Mouse (Mus musculus) heart, embryonic 14.5 days (tissue): ENCODE measurements around the gene Maea. TPM values are rescaled to one million over a fixed set of nuclear protein-coding genes. Genes with fewer than 3 reads are reported as not detected.

ENCODE experiments used
- ATAC-seq: fragments of 200-750 bp; cut with Nextera tagmentation; 2 replicates; pipeline ENCODE4 v1.8.0; 2017; ENCODE audit warnings: low read depth, moderate TSS enrichment; ENCODE audit not compliant: insufficient number of reproducible peaks, insufficient read depth, low FRiP score
- H3K27ac ChIP-seq, 2 experiments: fragments of 200-500 bp in 1 of 2; fragments of 300-500 bp in 1 of 2; sonication (generic) in 1 of 2; replicated peaks in 1 of 2; 2 replicates each; pipeline ENCODE4 v1.5.1; 2012 to 2014; ENCODE audit warnings: low read depth in 2 of 2, low read length in 2 of 2, control low read depth in 1 of 2, mild to moderate bottlenecking in 1 of 2, mixed read lengths in 1 of 2; ENCODE audit not compliant: control insufficient read depth in 1 of 2, insufficient read depth in 1 of 2
- H3K27me3 ChIP-seq: fragments of 300-500 bp; sonication (generic); 2 replicates; pipeline ENCODE4 v1.6.1; 2014; ENCODE audit warnings: mild to moderate bottlenecking, low read length, control low read depth; ENCODE audit not compliant: control insufficient read depth, insufficient read depth
- H3K36me3 ChIP-seq: fragments of 300-500 bp; sonication (generic); 2 replicates; pipeline ENCODE4 v1.6.1; 2014; ENCODE audit warnings: mild to moderate bottlenecking, control low read depth, low read length, mixed read lengths; ENCODE audit not compliant: control insufficient read depth, insufficient read depth
- H3K4me1 ChIP-seq, 2 experiments: fragments of 200-500 bp in 1 of 2; fragments of 300-500 bp in 1 of 2; sonication (generic) in 1 of 2; 2 replicates each; pipeline ENCODE4 v1.6.1; 2012 to 2014; ENCODE audit warnings: low read length in 2 of 2, control low read depth in 1 of 2, mixed read lengths in 1 of 2; ENCODE audit not compliant: control insufficient read depth in 2 of 2, insufficient read depth in 2 of 2
- H3K4me2 ChIP-seq: fragments of 300-500 bp; sonication (generic); 2 replicates; pipeline ENCODE4 v1.6.1; 2014; ENCODE audit warnings: mild to moderate bottlenecking, low read length
- H3K4me3 ChIP-seq, 2 experiments: fragments of 200-500 bp in 1 of 2; fragments of 300-500 bp in 1 of 2; sonication (generic) in 1 of 2; 2 replicates each; pipeline ENCODE4 v1.5.1; 2012 to 2014; ENCODE audit warnings: low read length in 2 of 2, mild to moderate bottlenecking in 2 of 2, control low read depth in 1 of 2, low read depth in 1 of 2, moderate library complexity in 1 of 2; ENCODE audit not compliant: control insufficient read depth in 1 of 2, insufficient read depth in 1 of 2
- H3K9ac ChIP-seq: fragments of 300-500 bp; sonication (generic); 2 replicates; pipeline ENCODE4 v1.6.1; 2014; ENCODE audit warnings: mild to moderate bottlenecking, low read length
- H3K9me3 ChIP-seq: fragments of 300-500 bp; sonication (generic); 2 replicates; pipeline ENCODE4 v1.6.1; 2016; ENCODE audit warnings: low read length, control low read depth; ENCODE audit not compliant: control insufficient read depth
- WGBS: fragments of 180-500 bp; shearing (Covaris S2); extraction: QIAGEN DNeasy Blood & Tissue Kit; methylation state at CpG from one replicate; pipeline ENCODE4 v1.1.7; 2014; 5-methylcytosine and 5-hydroxymethylcytosine counted together
- polyA plus RNA-seq: library from polyadenylated mRNA; unstranded; fragments of >200 nt; fragmentation: Nextera tagmentation; extraction: Ambion mirVana; gene quantifications from 2 replicates; pipeline ENCODE4 v1.2.1, GENCODE M21; 2014

Gene Maea
- polyA plus RNA-seq, 1 experiment from 2014 or later: 133 TPM

- Histone ChIP-seq H3K36me3 (peaks cover 19% of the 10 kb centered on the region), H3K27me3 (no peaks in the 10 kb centered on the region), H3K9me3 (no peaks in the 10 kb centered on the region), H3K9ac (no peak overlapping the region), H3K27ac (no peak overlapping the region), H3K4me3 (no peak overlapping the region), H3K4me2 (no peak overlapping the region), H3K4me1 (peaks cover 4 to 45% of the 10 kb centered on the region in 2 experiments)
- ATAC-seq: no peak
- WGBS: 70% methylated on average over 3 of the region's 3 CpGs
These were observed 8.8 kb downstream of the Maea start for GRCm38 (mm10) chr5:33344070-33344469.

GRCm38 (mm10) chr5:33347620-33348019, 12.3 kb downstream of the Maea start:
- H3K9me3 ChIP-seq: no peaks in the 10 kb centered on the region
- H3K9ac ChIP-seq: no peak overlapping the region
- H3K4me3 ChIP-seq: no peak overlapping the region
- no peak overlapping the region for H3K27ac ChIP-seq
- H3K36me3 ChIP-seq: peaks cover 12% of the 10 kb centered on the region
- H3K4me2 ChIP-seq: no peak overlapping the region
- no peaks in the 10 kb centered on the region for H3K27me3 ChIP-seq
- ATAC-seq: no peak
- peaks cover 5 to 62% of the 10 kb centered on the region in 2 experiments for H3K4me1 ChIP-seq
- 58% methylated on average over 3 of the region's 3 CpGs for WGBS

- no peak overlapping the region for H3K27ac ChIP-seq
- 94% methylated on average over 5 of the region's 5 CpGs for WGBS
- H3K4me3 ChIP-seq: no peak overlapping the region
- ATAC-seq: no peak
- peaks cover 12% of the 10 kb centered on the region for H3K36me3 ChIP-seq
- H3K4me1 ChIP-seq: peaks cover 5 to 48% of the 10 kb centered on the region in 2 experiments
- no peaks in the 10 kb centered on the region for H3K27me3 ChIP-seq
- no peak overlapping the region for H3K4me2 ChIP-seq
- no peaks in the 10 kb centered on the region for H3K9me3 ChIP-seq
- no peak overlapping the region for H3K9ac ChIP-seq
These were observed 13.9 kb downstream of the Maea start for GRCm38 (mm10) chr5:33349205-33349604.

- Histone ChIP-seq H3K36me3 (peaks cover 9% of the 10 kb centered on the region), H3K4me3 (no peak overlapping the region), H3K9ac (no peak overlapping the region), H3K4me2 (no peak overlapping the region), H3K9me3 (no peaks in the 10 kb centered on the region), H3K4me1 (peaks cover 5 to 44% of the 10 kb centered on the region in 2 experiments), H3K27me3 (no peaks in the 10 kb centered on the region), H3K27ac (no peak overlapping the region)
- WGBS: 69% methylated on average over 4 of the region's 4 CpGs
- no peak for ATAC-seq
These were observed 14.4 kb downstream of the Maea start for GRCm38 (mm10) chr5:33349706-33350105.

GRCm38 (mm10) chr5:33351556-33352272, 16.4 kb downstream of the Maea start:
- H3K27ac ChIP-seq: no peak overlapping the region
- no peak for ATAC-seq
- WGBS: 66% methylated on average over 3 of the region's 3 CpGs
- H3K36me3 ChIP-seq: no peaks in the 10 kb centered on the region
- H3K4me1 ChIP-seq: peaks cover 5 to 42% of the 10 kb centered on the region in 2 experiments
- H3K9me3 ChIP-seq: no peaks in the 10 kb centered on the region
- no peak overlapping the region for H3K9ac ChIP-seq
- no peaks in the 10 kb centered on the region for H3K27me3 ChIP-seq
- no peak overlapping the region for H3K4me2 ChIP-seq
- H3K4me3 ChIP-seq: no peak overlapping the region

GRCm38 (mm10) chr5:33352273-33352645, 16.9 kb downstream of the Maea start:
- H3K27me3 ChIP-seq: no peaks in the 10 kb centered on the region
- no peak for ATAC-seq
- 54% methylated on average over 8 of the region's 8 CpGs for WGBS

GRCm38 (mm10) chr5:33353011-33353410, 17.7 kb downstream of the Maea start:
- Histone ChIP-seq H3K36me3 (no peaks in the 10 kb centered on the region; the same call in 1 of the 2 replicates), H3K4me1 (peaks cover 2 to 45% of the 10 kb centered on the region in 2 experiments), H3K27ac (no peak overlapping the region), H3K9ac (no peak overlapping the region), H3K9me3 (no peaks in the 10 kb centered on the region), H3K4me3 (no peak overlapping the region), H3K4me2 (no peak overlapping the region), H3K27me3 (no peaks in the 10 kb centered on the region)
- WGBS: 81% methylated on average over 3 of the region's 3 CpGs
- no peak for ATAC-seq

More at GRCm38 (mm10) chr5:33352273-33352645, 16.9 kb downstream of the Maea start:
- no peaks in the 10 kb centered on the region for H3K36me3 ChIP-seq
- H3K4me2 ChIP-seq: no peak overlapping the region
- H3K9ac ChIP-seq: no peak overlapping the region
- H3K27ac ChIP-seq: peak overlapping the region in 1 of 2 experiments; percentile 28; a peak in 1 of 4 replicates
- peaks cover 5 to 43% of the 10 kb centered on the region in 2 experiments for H3K4me1 ChIP-seq
- no peak overlapping the region for H3K4me3 ChIP-seq
- no peaks in the 10 kb centered on the region for H3K9me3 ChIP-seq

- no peak overlapping the region; the same call in 1 of the 2 replicates for H3K9ac ChIP-seq
- H3K4me1 ChIP-seq: peaks cover 0 to 20% of the 10 kb centered on the region in 2 experiments; a peak in 3 of 4 replicates
- H3K27ac ChIP-seq: no peak overlapping the region
- H3K4me3 ChIP-seq: no peak overlapping the region
- H3K27me3 ChIP-seq: no peaks in the 10 kb centered on the region
- 81% methylated on average over 1 of the region's 1 CpGs for WGBS
- no peak for ATAC-seq
- H3K9me3 ChIP-seq: no peaks in the 10 kb centered on the region
- no peak overlapping the region for H3K4me2 ChIP-seq
- peaks cover 45% of the 10 kb centered on the region for H3K36me3 ChIP-seq
These were observed 22.2 kb downstream of the Maea start for GRCm38 (mm10) chr5:33357494-33357893.
